Mouse (Mus musculus): ENCODE measurements at regions not wholly inside any gene's neighbourhood (a gene's known extent, or its start where the extent isn't known, plus 50 kb on each side); places are given as distances from the start of the nearest gene placed in this dataset.

DNA sequence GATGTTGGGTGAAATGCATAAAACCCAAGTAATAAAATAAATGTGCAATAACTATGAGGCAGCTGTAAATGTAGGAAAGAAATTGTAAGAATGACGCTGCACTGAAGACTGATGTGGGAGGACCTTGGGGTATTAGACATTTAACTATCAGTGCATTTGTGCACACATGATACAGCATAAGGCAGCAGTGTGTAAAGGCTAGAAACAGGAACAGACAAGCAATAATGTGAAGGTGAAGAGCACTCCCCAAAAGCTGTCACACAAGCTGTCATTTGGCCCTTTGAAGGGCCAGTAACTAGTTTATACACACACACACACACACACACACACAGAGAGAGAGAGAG, 339.6 kb upstream of the Ddi1 start:
- intact Hi-C loops (cut with DNase I) = no loop called here
- no peak for DNase-seq

DNA sequence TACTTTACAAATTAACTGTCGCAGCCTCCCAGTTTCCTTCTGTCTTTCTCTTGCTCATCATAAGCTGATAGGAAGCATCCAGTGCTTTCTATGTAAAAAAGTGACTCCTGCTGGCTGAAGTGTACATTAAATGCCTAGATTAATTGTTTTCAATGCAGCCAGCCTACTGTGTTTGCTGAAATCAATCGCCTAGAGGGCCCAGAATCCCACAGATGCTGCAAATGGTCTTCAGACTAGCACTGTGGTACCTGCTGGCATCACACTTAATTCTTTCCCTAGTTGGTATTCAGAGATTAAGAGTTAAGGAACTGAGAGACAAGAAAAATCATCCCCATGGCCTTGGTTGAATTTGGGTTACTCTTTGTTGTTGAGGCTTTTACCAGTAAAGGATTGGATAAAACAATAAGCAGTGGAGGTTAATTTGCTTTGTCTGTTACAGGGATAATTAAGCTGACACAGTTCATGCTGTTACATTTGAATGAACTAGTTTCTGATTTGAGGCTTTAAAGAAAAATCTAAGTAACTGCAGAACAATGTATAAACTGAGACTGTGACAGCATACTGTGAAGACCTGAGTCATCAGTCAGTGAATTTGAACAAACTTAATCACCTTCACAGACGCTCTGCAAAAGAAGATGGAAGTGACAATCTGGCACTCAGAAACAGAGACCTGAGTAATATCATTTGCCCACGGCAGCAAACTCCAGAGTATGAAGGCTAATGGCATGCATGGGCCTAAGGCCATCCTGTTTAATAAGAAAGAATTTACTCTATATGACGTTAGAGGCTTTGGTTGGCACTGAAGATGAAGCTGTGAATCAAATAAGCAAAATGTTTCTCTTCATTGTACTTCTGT, 339.0 kb upstream of the Ddi1 start:
- DNase-seq = no peak
- intact Hi-C loops (cut with DNase I) = no loop called here

Measured in heart, postnatal 10 days (tissue).